Mouse (Mus musculus): ENCODE measurements around the gene Acot7. TPM values are rescaled to one million over a fixed set of nuclear protein-coding genes. Genes with fewer than 3 reads are reported as not detected.

Gene Acot7
- polyA plus RNA-seq, 1 experiment from 2014 or later = 18.0 TPM

DNA sequence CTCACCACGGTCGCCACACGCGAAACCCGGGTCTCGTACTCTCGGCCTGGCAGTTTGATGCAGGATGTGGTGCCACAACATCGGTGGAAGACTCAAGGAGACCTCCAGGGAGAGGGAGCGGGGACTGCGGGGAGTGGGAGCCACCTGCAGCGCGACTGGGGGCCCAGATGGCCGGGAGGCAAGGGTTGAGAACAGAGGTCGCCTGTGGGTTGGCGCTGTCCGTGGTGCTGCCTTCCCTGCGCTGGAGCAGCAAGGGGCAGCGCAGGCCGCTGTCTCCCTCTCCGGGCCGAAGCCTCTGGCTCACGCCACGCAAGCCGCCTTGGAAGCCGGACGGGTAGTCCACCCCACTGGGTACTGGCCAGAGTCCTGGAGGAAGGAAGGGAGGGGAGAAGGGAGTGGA lies 109.0 kb downstream of the Acot7 start:
- Histone ChIP-seq H3K4me3 (ENCODE audit: inconsistent target) (no peak overlapping the region), H3K36me3 (ENCODE audit: inconsistent target) (no peaks in the 10 kb centered on the region), H3K27ac (no peak overlapping the region), H3K79me2 (ENCODE audit: inconsistent target) (no peaks in the 10 kb centered on the region)
- 13% methylated on average over 23 of the region's 26 CpGs for WGBS (ENCODE audit: missing documents)

DNA sequence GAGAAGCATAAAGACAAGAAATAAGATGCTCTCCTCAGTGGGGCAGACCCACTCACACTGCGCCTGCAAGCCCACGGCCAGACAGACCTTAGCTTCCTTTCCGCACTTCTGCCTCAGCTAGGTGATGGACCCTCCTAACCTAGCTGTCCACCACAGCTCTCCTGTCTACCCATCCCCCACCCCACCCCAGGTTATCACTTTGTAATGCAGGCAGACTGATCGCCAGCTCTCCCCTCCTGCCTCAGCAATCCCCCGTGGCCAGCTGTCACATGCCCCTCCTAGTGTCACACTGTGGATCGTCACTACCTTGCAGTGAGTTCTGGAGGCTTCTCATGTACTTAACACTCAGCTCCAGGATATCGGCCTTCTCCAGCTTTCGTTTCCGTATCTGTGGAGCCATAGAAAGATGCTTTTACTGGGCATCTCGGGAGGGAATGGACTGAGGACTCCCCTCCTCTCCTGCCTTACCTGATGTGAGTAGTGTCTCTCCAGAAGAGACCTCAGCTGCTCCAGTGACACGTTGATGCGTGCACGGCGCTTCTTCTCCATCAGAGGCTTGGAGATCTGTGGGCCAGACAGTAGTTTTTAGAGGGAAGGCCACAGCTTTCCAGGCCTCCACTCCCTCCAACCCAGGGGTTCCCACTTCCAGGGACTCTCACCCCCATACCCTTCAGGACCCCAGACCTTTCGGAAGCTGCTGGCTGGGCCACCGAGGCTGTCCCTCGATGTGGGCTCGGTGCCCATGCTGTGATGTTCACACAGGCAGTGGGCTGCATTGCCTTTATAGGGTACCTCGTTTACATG lies 109.6 kb downstream of the Acot7 start:
- H3K36me3 ChIP-seq (ENCODE audit: inconsistent target) = no peaks in the 10 kb centered on the region
- no peak overlapping the region for H3K27ac ChIP-seq
- 19% methylated on average over 18 of the region's 19 CpGs for WGBS (ENCODE audit: missing documents)
- H3K79me2 ChIP-seq (ENCODE audit: inconsistent target) = no peaks in the 10 kb centered on the region
- H3K4me3 ChIP-seq (ENCODE audit: inconsistent target) = no peak overlapping the region

GRCm38 (mm10) chr4:152288398-152288945 lies 110.5 kb downstream of the Acot7 start:
- H3K79me2 ChIP-seq (ENCODE audit: inconsistent target) = no peaks in the 10 kb centered on the region
- 63% methylated on average over 14 of the region's 18 CpGs for WGBS (ENCODE audit: missing documents)
- no peak overlapping the region for H3K4me3 ChIP-seq (ENCODE audit: inconsistent target)
- no peak overlapping the region for H3K27ac ChIP-seq
- H3K36me3 ChIP-seq (ENCODE audit: inconsistent target) = no peaks in the 10 kb centered on the region

- Histone ChIP-seq H3K27ac (no peak overlapping the region), H3K36me3 (ENCODE audit: inconsistent target) (no peaks in the 10 kb centered on the region), H3K4me3 (ENCODE audit: inconsistent target) (no peak overlapping the region), H3K79me2 (ENCODE audit: inconsistent target) (no peaks in the 10 kb centered on the region)
- WGBS (ENCODE audit: missing documents) = 4% methylated on average over 39 of the region's 39 CpGs
These were observed 112.5 kb downstream of the Acot7 start for GRCm38 (mm10) chr4:152290385-152290784.

- no peak overlapping the region for H3K4me3 ChIP-seq (ENCODE audit: inconsistent target)
- no peaks in the 10 kb centered on the region for H3K36me3 ChIP-seq (ENCODE audit: inconsistent target)
- no peaks in the 10 kb centered on the region for H3K79me2 ChIP-seq (ENCODE audit: inconsistent target)
- H3K27ac ChIP-seq = no peak overlapping the region
- WGBS (ENCODE audit: missing documents) = 24% methylated on average over 11 of the region's 11 CpGs
These were observed 113.1 kb downstream of the Acot7 start for GRCm38 (mm10) chr4:152290991-152291390.

DNA sequence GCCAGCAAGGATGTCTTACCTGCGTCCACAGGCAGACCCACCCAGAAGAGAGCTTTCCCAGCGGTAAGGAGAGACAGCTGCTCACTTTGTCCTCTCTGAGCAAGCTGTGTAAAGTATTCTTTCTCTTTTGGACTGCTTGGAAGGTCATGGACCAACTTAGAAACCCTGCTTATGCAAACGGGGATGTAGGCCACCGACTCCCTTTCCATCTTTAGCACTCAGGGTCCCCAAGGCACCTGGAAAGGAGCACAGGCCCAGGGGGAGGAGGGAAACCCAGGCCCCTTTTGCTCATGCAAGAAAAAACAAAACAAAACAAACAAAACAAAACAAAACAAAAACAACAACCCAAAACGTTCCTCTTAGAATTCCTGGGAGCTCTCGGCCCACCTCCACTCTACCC lies 113.6 kb downstream of the Acot7 start, which contains the start of gene Hes3:
Gene Hes3 (minus strand): TSS at position 101 of the 400 bp plus-strand sequence.
- H3K27ac ChIP-seq = no peak within 1 kb of the TSS
- no peak within 1 kb of the TSS for H3K4me3 ChIP-seq (ENCODE audit: inconsistent target)
- H3K36me3 ChIP-seq (ENCODE audit: inconsistent target) = no peaks in the 10 kb centered on the region
- WGBS (ENCODE audit: missing documents) = 50% methylated on average over 6 of the region's 6 CpGs
- no peaks in the 10 kb centered on the region for H3K79me2 ChIP-seq (ENCODE audit: inconsistent target)

GRCm38 (mm10) chr4:152292102-152292765 lies 114.3 kb downstream of the Acot7 start:
- Histone ChIP-seq H3K27ac (no peak overlapping the region), H3K4me3 (ENCODE audit: inconsistent target) (no peak overlapping the region), H3K79me2 (ENCODE audit: inconsistent target) (no peaks in the 10 kb centered on the region), H3K36me3 (ENCODE audit: inconsistent target) (no peaks in the 10 kb centered on the region)
- WGBS (ENCODE audit: missing documents) = 50% methylated on average over 12 of the region's 12 CpGs

GRCm38 (mm10) chr4:152294188-152294929 lies 116.4 kb downstream of the Acot7 start:
- Histone ChIP-seq H3K79me2 (ENCODE audit: inconsistent target) (peaks cover 16% of the 10 kb centered on the region; the same call in 1 of the 2 replicates), H3K4me3 (ENCODE audit: inconsistent target) (no peak overlapping the region), H3K36me3 (ENCODE audit: inconsistent target) (no peaks in the 10 kb centered on the region), H3K27ac (no peak overlapping the region)
- WGBS (ENCODE audit: missing documents) = 35% methylated on average over 10 of the region's 10 CpGs

DNA sequence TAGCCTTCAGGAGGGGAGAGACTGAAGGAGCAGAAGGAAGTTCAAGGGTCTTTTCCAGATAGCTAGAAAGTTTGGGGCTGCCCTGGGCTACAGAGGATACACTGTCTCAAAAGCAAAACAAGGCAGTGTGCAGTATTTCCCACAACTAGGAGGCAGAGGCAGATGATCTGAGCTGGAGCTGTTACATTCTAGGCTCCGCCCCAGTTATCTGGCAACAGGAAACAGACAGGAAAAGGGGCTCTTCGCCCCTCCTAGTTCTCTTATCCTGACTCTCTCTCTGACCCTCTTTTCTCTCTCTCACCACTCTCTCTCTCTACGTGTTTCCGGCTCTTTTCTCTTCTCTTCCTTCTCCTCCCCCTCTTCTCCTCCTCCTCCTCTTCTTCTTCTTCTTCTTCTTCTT lies 118.0 kb downstream of the Acot7 start:
- Histone ChIP-seq H3K4me3 (ENCODE audit: inconsistent target) (no peak overlapping the region), H3K79me2 (ENCODE audit: inconsistent target) (peaks cover 16% of the 10 kb centered on the region; the same call in 1 of the 2 replicates), H3K27ac (no peak overlapping the region), H3K36me3 (ENCODE audit: inconsistent target) (peaks cover 4% of the 10 kb centered on the region; the same call in 1 of the 2 replicates)
- WGBS (ENCODE audit: missing documents) = 21% methylated on average over 3 of the region's 4 CpGs

DNA sequence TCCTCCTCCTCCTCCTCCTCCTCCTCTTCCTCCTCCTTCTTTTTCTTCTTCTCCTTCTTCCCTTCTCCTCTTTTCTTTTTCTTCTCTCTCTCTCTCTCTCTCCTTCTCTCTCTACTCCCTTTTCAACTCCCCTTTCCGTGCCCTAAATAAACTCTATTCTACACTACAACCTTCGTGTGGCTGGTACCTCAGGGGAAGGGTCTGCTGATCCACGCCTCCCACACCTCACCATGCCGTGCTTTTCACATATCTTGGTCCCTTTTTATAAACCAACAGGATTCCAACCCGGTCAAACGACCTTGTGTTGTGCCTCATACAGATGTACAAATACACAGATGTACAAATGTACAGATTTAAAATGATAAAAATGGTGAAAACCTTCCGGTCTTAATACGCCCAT lies 118.4 kb downstream of the Acot7 start:
- WGBS (ENCODE audit: missing documents) = 5% methylated on average over 8 of the region's 8 CpGs
- peak overlapping the region; percentile 52 for H3K4me3 ChIP-seq (ENCODE audit: inconsistent target)
- peak overlapping the region; percentile 39; the same call in 1 of the 2 replicates for H3K27ac ChIP-seq
- H3K36me3 ChIP-seq (ENCODE audit: inconsistent target) = peaks cover 4% of the 10 kb centered on the region; the same call in 1 of the 2 replicates
- peaks cover 16% of the 10 kb centered on the region; the same call in 1 of the 2 replicates for H3K79me2 ChIP-seq (ENCODE audit: inconsistent target)

DNA sequence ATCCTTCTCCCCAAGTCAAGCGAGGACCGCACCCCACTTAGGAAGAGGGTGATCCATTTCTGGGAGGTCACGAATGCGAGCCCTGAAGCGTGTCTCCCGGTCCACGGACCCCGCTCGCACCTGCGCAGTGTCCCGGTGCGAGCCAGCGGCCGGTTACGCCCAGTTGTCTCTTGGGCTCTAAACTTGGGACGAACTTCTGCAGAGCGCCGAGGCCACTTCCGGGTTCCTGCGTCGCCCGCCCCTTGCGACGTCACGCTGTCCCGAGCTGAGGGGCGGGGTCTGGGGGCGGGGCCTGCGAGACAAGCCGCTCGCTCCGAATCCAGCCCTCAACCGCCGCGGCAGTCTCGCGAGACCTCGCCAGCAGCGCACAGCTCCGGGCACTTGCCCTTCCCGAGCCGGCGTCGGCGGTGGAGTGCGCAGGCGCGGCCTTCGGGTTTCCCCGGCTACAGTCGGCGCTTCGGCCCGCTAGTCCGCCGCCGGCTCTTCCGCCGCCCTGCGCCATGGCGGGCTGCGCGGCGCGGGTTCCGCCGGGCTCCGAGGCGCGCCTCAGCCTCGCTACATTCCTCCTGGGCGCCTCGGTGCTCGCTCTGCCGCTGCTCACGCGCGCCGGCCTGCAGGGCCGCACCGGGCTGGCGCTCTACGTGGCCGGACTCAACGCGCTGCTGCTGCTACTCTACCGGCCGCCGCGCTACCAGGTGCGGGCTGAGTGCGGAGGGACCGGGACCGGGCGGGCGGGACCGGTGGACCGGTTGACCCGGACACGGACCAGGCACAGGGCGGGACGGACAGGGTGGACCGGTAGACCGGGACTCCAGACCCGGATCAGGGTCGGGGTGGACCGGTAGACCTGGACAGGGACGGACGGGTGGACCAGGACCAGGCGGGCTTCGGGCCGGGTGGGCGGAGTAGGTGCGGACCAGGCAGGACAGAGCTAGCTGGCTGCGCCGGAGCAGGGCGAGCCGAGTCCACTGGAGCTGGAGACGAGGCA lies 119.2 kb downstream of the Acot7 start, which contains the start of gene Icmt:
Gene Icmt (plus strand): TSS at position 354 of the 988 bp plus-strand sequence.
- Histone ChIP-seq H3K36me3 (ENCODE audit: inconsistent target) (peaks cover 4% of the 10 kb centered on the region; the same call in 1 of the 2 replicates), H3K4me3 (ENCODE audit: inconsistent target) (peak within 1 kb of the TSS; percentile 52), H3K27ac (peak within 1 kb of the TSS; percentile 39; the same call in 1 of the 2 replicates), H3K79me2 (ENCODE audit: inconsistent target) (peaks cover 16% of the 10 kb centered on the region; the same call in 1 of the 2 replicates)
- under 1% methylated on average over 104 of the region's 119 CpGs for WGBS (ENCODE audit: missing documents)

DNA sequence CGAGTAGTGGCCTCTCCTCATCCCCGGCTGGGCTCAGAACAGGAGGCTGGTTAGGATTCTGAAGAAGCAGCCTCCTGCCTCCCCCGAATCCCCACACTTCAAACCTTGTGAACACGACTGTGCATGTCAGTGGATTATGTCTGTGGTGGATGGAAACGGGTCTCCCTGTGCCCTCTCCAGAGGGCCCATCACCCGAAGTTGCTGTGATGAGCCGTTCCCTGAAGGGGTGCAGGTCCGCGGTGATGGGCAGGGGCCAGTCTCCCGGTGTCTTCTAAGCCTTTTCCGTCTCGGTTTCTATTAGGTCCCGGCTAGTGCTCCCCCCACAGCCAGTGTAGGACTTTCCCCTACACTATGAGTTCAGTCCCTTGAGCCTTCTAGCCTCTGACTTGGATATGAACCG lies 120.9 kb downstream of the Acot7 start:
- peaks cover 18% of the 10 kb centered on the region for H3K36me3 ChIP-seq (ENCODE audit: inconsistent target)
- peaks cover 16% of the 10 kb centered on the region; the same call in 1 of the 2 replicates for H3K79me2 ChIP-seq (ENCODE audit: inconsistent target)
- no peak overlapping the region for H3K4me3 ChIP-seq (ENCODE audit: inconsistent target)
- no peak overlapping the region for H3K27ac ChIP-seq
- WGBS (ENCODE audit: missing documents) = 94% methylated on average over 12 of the region's 14 CpGs

GRCm38 (mm10) chr4:152300375-152300774 lies 122.4 kb downstream of the Acot7 start:
- peaks cover 22% of the 10 kb centered on the region for H3K36me3 ChIP-seq (ENCODE audit: inconsistent target)
- WGBS (ENCODE audit: missing documents) = 93% methylated on average over 8 of the region's 8 CpGs

More at GRCm38 (mm10) chr4:152300375-152300774, 122.4 kb downstream of the Acot7 start:
- H3K27ac ChIP-seq = no peak overlapping the region
- H3K4me3 ChIP-seq (ENCODE audit: inconsistent target) = no peak overlapping the region
- H3K79me2 ChIP-seq (ENCODE audit: inconsistent target) = peaks cover 16% of the 10 kb centered on the region; the same call in 1 of the 2 replicates
